Mouse (Mus musculus): ENCODE measurements around the gene Fry.

Fry gene

DNA sequence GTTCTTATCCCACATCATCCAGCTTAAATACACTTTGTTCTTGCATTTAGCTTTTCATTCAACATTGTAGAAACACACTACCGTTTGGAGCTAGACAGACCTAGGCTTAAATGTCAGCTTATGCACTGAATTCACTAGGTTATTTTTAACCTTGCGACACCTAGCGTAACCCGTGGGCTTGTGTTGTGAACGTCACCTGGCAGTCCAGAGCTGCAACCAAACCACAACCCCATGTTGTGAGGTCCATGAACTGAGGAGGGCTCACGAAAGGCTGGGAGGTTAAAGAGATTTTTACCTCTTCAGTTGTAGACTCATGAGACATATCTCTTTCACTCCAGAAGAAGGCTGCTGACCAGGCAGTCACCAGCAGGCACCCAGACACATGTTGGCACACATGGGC lies 210.2 kb downstream of the Fry start:
- no peak for DNase-seq (ENCODE audit: low read depth in 2 of 2, low spot score in 2 of 2)

- DNase-seq (ENCODE audit: low read depth in 2 of 2, low spot score in 2 of 2), result no peak
Observed at GRCm38 (mm10) chr5:150331821-150332220, 213.4 kb downstream of the Fry start.

GRCm38 (mm10) chr5:150332810-150333209 lies 214.4 kb downstream of the Fry start:
- no peak for DNase-seq (ENCODE audit: low read depth in 2 of 2, low spot score in 2 of 2)

- DNase-seq (ENCODE audit: low read depth in 2 of 2, low spot score in 2 of 2), result no peak
Observed at GRCm38 (mm10) chr5:150333328-150333731, 214.9 kb downstream of the Fry start.

- no peak for DNase-seq (ENCODE audit: low read depth in 2 of 2, low spot score in 2 of 2)
Observed at GRCm38 (mm10) chr5:150336451-150336850, 218.0 kb downstream of the Fry start.

- DNase-seq (ENCODE audit: low read depth in 2 of 2, low spot score in 2 of 2), result no peak
Observed at GRCm38 (mm10) chr5:150337696-150338095, 219.3 kb downstream of the Fry start.

DNA sequence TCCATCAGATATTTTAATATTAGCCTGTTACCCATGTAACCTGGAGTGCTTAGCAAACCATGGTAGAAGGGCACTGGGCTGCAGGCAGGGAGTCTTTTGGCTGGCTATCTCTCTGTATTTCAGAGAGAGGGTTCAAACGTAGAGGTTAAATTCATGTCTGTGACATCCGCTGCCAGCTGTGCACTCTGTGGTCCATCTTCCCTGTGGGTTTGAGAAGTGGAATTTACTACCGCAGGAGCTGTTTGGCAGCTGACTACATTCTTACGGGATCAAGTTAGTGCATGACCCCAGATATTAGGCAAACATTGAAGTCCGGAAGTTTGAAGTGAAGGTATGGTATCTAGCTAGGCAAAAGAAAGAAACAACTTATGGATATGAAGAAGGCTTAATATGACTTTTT lies 222.5 kb downstream of the Fry start:
- DNase-seq (ENCODE audit: low read depth in 2 of 2, low spot score in 2 of 2), result no peak

DNA sequence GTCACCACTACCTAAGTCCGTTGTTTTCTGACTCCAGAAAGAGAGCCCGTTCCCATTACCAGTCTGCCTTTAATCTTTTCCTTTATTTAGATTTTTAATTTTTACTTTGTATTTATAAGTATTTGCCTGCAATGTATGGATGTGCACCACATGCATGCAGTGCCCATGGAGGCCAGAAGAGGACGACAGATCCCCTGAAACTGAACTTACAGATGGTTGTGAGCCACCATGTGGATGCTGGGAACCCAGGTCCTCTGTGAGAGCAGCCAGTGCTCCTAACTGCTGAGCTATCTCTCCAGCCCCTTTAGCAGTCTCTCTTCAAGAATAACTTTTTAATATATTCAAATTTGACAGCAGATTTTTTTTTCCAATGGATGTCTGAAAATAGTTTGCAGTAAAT lies 223.7 kb downstream of the Fry start:
- no peak for DNase-seq (ENCODE audit: low read depth in 2 of 2, low spot score in 2 of 2)

- DNase-seq (ENCODE audit: low read depth in 2 of 2, low spot score in 2 of 2), result no peak
Observed at GRCm38 (mm10) chr5:150345946-150346345, 227.5 kb downstream of the Fry start.

DNA sequence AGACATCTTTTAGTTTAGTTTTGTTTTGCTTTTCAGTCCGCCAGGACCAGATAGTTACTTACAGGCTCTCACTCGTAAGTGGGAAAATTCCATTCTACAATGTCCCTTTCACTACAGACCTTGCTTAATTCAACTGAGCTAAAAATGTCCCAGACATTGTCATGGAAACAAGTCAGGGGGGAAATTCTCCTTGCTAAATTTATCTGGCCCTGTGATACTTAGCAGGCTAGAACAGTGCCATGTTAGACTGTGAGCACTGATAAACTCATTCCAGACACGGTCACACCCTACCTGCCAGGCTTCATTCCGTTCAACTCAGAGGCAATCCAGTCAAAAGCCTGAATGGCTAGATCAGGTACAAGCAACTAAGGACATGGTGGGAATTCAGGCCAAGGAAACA lies 227.9 kb downstream of the Fry start:
- DNase-seq (ENCODE audit: low read depth in 2 of 2, low spot score in 2 of 2), result no peak

DNA sequence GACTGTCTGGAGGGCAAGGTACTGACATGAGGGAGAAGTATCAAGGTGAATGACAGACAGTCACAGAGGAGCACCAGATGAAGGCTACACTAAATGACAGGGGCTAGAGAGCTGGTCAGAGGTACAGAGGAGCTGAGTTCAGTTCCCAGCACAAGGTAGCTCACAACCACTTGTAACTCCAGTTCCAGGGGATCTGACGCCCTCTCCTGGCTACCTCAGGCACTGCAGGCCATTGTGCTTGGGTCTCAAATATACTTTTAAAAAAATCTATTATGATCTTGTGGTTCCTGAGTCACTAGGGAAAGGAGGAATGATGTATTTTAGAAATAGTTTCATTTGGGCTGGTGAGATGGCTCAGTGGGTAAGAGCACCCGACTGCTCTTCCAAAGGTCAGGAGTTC lies 229.4 kb downstream of the Fry start:
- no peak for DNase-seq (ENCODE audit: low read depth in 2 of 2, low spot score in 2 of 2)

GRCm38 (mm10) chr5:150348302-150348701 lies 229.9 kb downstream of the Fry start:
- DNase-seq (ENCODE audit: low read depth in 2 of 2, low spot score in 2 of 2), result no peak

DNA sequence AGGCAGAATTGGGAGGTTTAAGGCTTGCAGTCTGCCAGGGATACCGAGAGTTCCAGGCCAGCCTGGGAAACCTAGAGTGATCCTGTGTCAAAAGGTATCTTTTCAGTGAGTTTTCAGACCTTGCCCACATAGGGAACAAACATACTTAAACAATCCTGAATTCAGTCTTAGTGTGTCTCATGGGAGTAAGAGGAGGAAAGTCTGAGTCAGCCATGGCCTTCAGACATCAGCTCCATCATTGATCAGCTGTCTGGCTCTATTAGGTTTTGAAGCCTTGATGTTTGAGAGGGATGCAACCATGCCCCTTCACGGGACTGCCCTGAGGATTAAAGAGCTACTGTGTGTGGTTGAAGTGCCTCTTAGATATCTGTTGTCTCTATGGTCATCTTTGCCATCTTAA lies 232.7 kb downstream of the Fry start:
- DNase-seq (ENCODE audit: low read depth in 2 of 2, low spot score in 2 of 2), result no peak

GRCm38 (mm10) chr5:150358671-150359070 lies 240.2 kb downstream of the Fry start:
- no peak for DNase-seq (ENCODE audit: low read depth in 2 of 2, low spot score in 2 of 2)

- DNase-seq (ENCODE audit: low read depth in 2 of 2, low spot score in 2 of 2), result no peak
Observed at GRCm38 (mm10) chr5:150362241-150362640, 243.8 kb downstream of the Fry start.

DNA sequence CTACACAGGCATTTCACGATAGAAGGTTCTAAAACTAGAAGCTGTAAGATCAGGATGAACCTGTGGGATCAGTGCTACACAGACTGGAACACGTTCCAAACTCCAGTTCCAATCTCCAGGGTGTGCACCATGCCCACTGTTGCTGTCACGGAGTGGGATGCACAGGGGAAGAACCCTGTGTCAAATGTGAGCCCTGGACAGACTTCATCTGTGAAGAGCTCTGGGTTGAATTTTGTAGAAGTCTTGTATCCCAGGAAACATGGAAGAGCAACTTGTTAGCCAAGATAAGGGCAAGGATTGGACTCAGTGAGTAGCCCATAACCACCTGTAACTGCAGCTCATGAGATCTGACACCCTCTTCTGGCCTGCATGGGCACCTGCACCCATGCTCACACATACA lies 246.2 kb downstream of the Fry start:
- DNase-seq (ENCODE audit: low read depth in 2 of 2, low spot score in 2 of 2), result no peak

- no peak for DNase-seq (ENCODE audit: low read depth in 2 of 2, low spot score in 2 of 2)
Observed at GRCm38 (mm10) chr5:150367027-150367426, 248.6 kb downstream of the Fry start.

DNA sequence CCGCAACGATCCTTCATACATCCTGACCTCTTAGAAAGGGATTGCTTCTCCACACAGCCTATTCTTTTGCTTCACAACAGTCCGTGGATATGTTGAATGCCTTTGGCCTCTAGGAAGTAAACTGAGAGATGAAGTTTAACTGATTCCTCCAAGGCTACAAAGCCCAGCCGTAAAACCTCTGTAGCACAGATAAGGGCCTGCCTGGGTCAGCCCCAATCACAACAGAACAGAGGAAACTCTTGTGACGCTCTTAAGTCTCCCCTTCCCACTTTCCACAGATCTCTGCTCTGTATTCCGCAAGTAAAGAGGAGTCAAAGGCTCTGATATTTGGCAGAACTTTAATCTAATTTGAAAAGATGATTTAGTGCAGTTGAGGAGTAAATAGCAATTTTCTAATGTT lies 251.8 kb downstream of the Fry start:
- no peak for DNase-seq (ENCODE audit: low read depth in 2 of 2, low spot score in 2 of 2)

GRCm38 (mm10) chr5:150370895-150371294 lies 252.4 kb downstream of the Fry start:
- no peak for DNase-seq (ENCODE audit: low read depth in 2 of 2, low spot score in 2 of 2)

DNA sequence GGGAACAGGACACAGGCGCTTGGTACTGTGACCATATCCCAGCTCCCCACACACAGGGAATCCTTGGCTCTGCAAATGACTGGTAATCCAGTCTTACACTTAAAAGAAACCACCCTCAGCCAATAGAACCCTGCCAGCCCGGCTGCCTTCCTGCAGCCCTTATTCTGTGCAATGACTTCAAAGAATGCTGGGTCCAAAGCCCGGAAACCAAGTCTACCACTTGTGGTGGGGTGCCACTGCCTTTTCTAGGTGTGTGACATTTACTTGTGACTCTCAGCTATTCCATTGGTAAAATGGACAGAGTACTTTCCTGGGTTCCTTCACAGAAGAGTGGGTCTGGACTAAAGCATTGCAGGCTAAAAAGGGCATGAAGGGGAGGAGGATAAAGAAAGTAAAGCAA lies 254.5 kb downstream of the Fry start:
- DNase-seq (ENCODE audit: low read depth in 2 of 2, low spot score in 2 of 2), result no peak

- no peak for DNase-seq (ENCODE audit: low read depth in 2 of 2, low spot score in 2 of 2)
Observed at GRCm38 (mm10) chr5:150374778-150375559, 256.5 kb downstream of the Fry start.

DNA sequence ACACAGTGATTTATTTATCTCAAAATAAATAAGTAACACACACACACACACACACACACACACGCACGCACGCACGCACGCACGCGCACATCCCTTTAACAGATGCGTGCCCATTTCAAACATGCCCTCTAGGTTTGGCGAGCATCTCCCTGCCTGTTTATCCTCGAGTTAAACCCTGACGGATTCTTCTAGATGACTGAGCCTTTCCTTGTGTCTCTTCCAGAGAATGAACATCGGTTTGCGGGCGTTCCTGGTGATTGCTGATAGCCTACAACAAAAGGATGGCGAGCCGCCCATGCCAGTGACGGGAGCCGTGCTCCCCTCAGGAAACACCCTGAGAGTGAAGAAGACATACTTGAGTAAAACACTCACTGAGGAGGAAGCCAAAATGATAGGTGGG lies 260.1 kb downstream of the Fry start:
- DNase-seq (ENCODE audit: low read depth in 2 of 2, low spot score in 2 of 2), result no peak

- DNase-seq (ENCODE audit: low read depth in 2 of 2, low spot score in 2 of 2), result no peak
Observed at GRCm38 (mm10) chr5:150380767-150381166, 262.3 kb downstream of the Fry start.
